Mouse (Mus musculus) T-helper 2 cell (primary cell): ENCODE results near the gene Lrmda.

ENCODE experiments used
- in situ Hi-C: fragments of 300-600 bp; cut with MboI, MseI; formaldehyde crosslinking; loops from one replicate; pipeline ENCODE4 v1.15.1; 2025; ENCODE audit warnings: high pct_unique_total_duplicates

Lrmda gene

GRCm38 (mm10) chr14:22155034-22155433, 135.5 kb downstream of the Lrmda start:
- in situ Hi-C loops: no loop called here

- in situ Hi-C loops: no loop called here
Measured at GRCm38 (mm10) chr14:22155512-22156026, 136.1 kb downstream of the Lrmda start.

GRCm38 (mm10) chr14:22156991-22157390, 137.5 kb downstream of the Lrmda start:
- in situ Hi-C loops: no loop called here

- in situ Hi-C loops: no loop called here
Measured at GRCm38 (mm10) chr14:22161416-22161815, 141.9 kb downstream of the Lrmda start.

GRCm38 (mm10) chr14:22167285-22167684, 147.8 kb downstream of the Lrmda start:
- in situ Hi-C loops: no loop called here

GRCm38 (mm10) chr14:22168077-22168794, 148.7 kb downstream of the Lrmda start:
- in situ Hi-C loops: no loop called here

- in situ Hi-C loops: no loop called here
Measured at GRCm38 (mm10) chr14:22168795-22169568, 149.5 kb downstream of the Lrmda start.

- in situ Hi-C loops: no loop called here
Measured at GRCm38 (mm10) chr14:22174757-22175156, 155.2 kb downstream of the Lrmda start.

- in situ Hi-C loops: no loop called here
Measured at GRCm38 (mm10) chr14:22179761-22180160, 160.2 kb downstream of the Lrmda start.

- in situ Hi-C loops: no loop called here
Measured at GRCm38 (mm10) chr14:22181508-22181907, 162.0 kb downstream of the Lrmda start.

GRCm38 (mm10) chr14:22183195-22183594, 163.7 kb downstream of the Lrmda start:
- in situ Hi-C loops: no loop called here

- in situ Hi-C loops: no loop called here
Measured at GRCm38 (mm10) chr14:22185452-22185851, 165.9 kb downstream of the Lrmda start.

- in situ Hi-C loops: no loop called here
Measured at GRCm38 (mm10) chr14:22190111-22190510, 170.6 kb downstream of the Lrmda start.

- in situ Hi-C loops: no loop called here
Measured at GRCm38 (mm10) chr14:22192185-22192584, 172.7 kb downstream of the Lrmda start.

GRCm38 (mm10) chr14:22198021-22198420, 178.5 kb downstream of the Lrmda start:
- in situ Hi-C loops: no loop called here

- in situ Hi-C loops: no loop called here
Measured at GRCm38 (mm10) chr14:22198641-22199425, 179.3 kb downstream of the Lrmda start.

GRCm38 (mm10) chr14:22201667-22202066, 182.2 kb downstream of the Lrmda start:
- in situ Hi-C loops: no loop called here

GRCm38 (mm10) chr14:22210601-22211000, 191.1 kb downstream of the Lrmda start:
- in situ Hi-C loops: no loop called here

GRCm38 (mm10) chr14:22218183-22218582, 198.7 kb downstream of the Lrmda start:
- in situ Hi-C loops: no loop called here

GRCm38 (mm10) chr14:22222038-22222437, 202.5 kb downstream of the Lrmda start:
- in situ Hi-C loops: no loop called here

- in situ Hi-C loops: no loop called here
Measured at GRCm38 (mm10) chr14:22222574-22222973, 203.1 kb downstream of the Lrmda start.

- in situ Hi-C loops: no loop called here
Measured at GRCm38 (mm10) chr14:22226205-22226604, 206.7 kb downstream of the Lrmda start.
